Comparison of ENCODE assay signal across 7 mouse cellular contexts in the genomic region with DNA sequence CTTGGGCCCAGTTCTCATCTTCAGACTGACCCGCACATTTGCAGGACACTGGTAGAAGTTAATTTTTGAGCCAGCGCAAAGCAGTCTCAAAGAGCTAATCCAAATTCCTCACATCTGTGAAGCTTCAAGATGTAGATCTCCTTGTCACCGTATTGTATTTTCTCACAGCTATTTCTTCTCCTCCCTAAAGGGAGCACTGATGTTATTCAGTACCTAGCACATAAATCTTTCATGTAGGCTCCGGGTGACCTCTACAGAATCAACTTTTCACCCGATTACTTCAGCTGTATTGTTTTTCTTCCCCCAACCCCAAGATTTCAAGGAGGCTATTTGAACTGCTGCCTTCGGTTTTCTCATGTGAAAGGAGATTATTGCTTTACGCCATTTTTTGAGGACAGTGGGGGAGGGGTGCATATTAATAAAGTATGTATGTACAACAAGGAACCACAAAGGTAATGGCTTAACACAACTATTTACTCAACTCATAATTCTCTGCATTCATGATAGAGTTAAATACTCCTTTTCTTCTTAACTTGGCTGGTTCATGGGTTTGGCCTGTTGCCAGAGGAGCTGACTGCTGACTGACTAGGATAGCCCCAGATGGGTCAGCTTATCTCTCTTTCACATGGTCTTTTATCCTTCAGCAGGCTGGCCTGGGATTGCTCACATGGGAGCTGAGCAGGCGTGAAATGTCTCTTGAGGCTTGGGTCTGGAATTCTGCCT.
DNase-seq lines count a peak whose midpoint lies in the region; ATAC-seq lines count a peak whose summit lies in the region.

No protein-coding gene starts in this region.

- no peak overlapping the region for H3K9ac ChIP-seq in neural tube, embryonic 11.5 days (ENCODE audit: low read length)

- H3K4me2 ChIP-seq in neural tube, embryonic 11.5 days (ENCODE audit: low read depth) = no peak overlapping the region

- no peaks in the 10 kb centered on the region for H3K9me3 ChIP-seq in neural tube, embryonic 11.5 days (ENCODE audit: control insufficient read depth, low read length)
- no peaks in the 10 kb centered on the region for H3K9me3 ChIP-seq in forebrain, embryonic 10.5 days

- peak; percentile 13 for DNase-seq in urinary bladder, postnatal 10 days (ENCODE audit: low spot score)
- no peak for DNase-seq in urinary bladder, adult 2 months (ENCODE audit: low spot score)
- DNase-seq in heart, postnatal 14 days = peak; percentile 13 to 43
- DNase-seq in neural tube, embryonic 11.5 days (ENCODE audit: low spot score) = peak; percentile 40
- no peak for DNase-seq in B cell, adult 2 months
- no peak for DNase-seq in forebrain, embryonic 10.5 days (ENCODE audit: extremely low spot score, low spot score)

- no peaks in the 10 kb centered on the region for H3K36me3 ChIP-seq in neural tube, embryonic 11.5 days (ENCODE audit: control insufficient read depth, insufficient read depth, low read length)
- no peaks in the 10 kb centered on the region for H3K36me3 ChIP-seq in forebrain, embryonic 10.5 days (replicated peaks)

- no peak overlapping the region for H3K4me3 ChIP-seq in neural tube, embryonic 11.5 days (ENCODE audit: low read depth, low read length)
- H3K4me3 ChIP-seq in forebrain, embryonic 10.5 days = no peak overlapping the region

- peaks cover 11% of the 10 kb centered on the region for H3K4me1 ChIP-seq in neural tube, embryonic 11.5 days (ENCODE audit: control insufficient read depth, insufficient read depth, low read length)
- peaks cover 12% of the 10 kb centered on the region for H3K4me1 ChIP-seq in forebrain, embryonic 10.5 days

- intact Hi-C loops in heart, postnatal 14 days (cut with DNase I) = no loop called here

- 17% methylated on average over 8 of the region's 8 CpGs for WGBS in neural tube, embryonic 11.5 days
- 83% methylated on average over 8 of the region's 8 CpGs for WGBS in forebrain, embryonic 10.5 days

- ATAC-seq in common myeloid progenitor, adult 5-6 weeks (replicated peaks; ENCODE audit: low read depth, poor library complexity, severe bottlenecking) = peak; percentile 77
- ATAC-seq in neural tube, embryonic 11.5 days (ENCODE audit: insufficient read depth, low FRiP score, low TSS enrichment) = peak; percentile 74

- H3K27me3 ChIP-seq in neural tube, embryonic 11.5 days (ENCODE audit: control insufficient read depth, insufficient read depth, low read length) = no peaks in the 10 kb centered on the region
- H3K27me3 ChIP-seq in forebrain, embryonic 10.5 days (ENCODE audit: poor library complexity, severe bottlenecking) = no peaks in the 10 kb centered on the region

- H3K27ac ChIP-seq in neural tube, embryonic 11.5 days (ENCODE audit: low read depth, low read length) = peak overlapping the region; percentile 20; the same call in 1 of the 2 replicates
- H3K27ac ChIP-seq in forebrain, embryonic 10.5 days = no peak overlapping the region

Comparison
In these comparisons a context has a peak if more than half of its experiments do, and no peak if none do; other contexts are left out.
1. DNase-seq: peak in urinary bladder, postnatal 10 days (single experiment), heart, postnatal 14 days (2 of 2) and neural tube, embryonic 11.5 days (single experiment); none in urinary bladder, adult 2 months (single experiment), B cell, adult 2 months (0 of 2) and forebrain, embryonic 10.5 days (single experiment).